Mouse (Mus musculus) stomach, embryonic 14.5 days (tissue): ENCODE results near the gene Tufm. TPM values are rescaled to one million over a fixed set of nuclear protein-coding genes. Genes with fewer than 3 reads are reported as not detected.
"Not testable (repeated sequence)": the region's sequence is repeated elsewhere in the genome, so short reads cannot be mapped to it uniquely, and the experiment has no call there.

Source experiments
- ATAC-seq: fragments of 200-750 bp; cut with Nextera tagmentation; 2 replicates; pipeline ENCODE4 v1.8.0; 2017; ENCODE audit warnings: low read depth, moderate TSS enrichment; ENCODE audit not compliant: insufficient number of reproducible peaks, insufficient read depth, low FRiP score
- H3K27ac ChIP-seq: fragments of 300-500 bp; sonication (generic); 2 replicates; pipeline ENCODE4 v1.5.1; 2014; ENCODE audit warnings: mild to moderate bottlenecking, low read length, moderate library complexity, mixed read lengths
- H3K27me3 ChIP-seq: fragments of 300-500 bp; sonication (generic); 2 replicates; pipeline ENCODE4 v1.6.1; 2014; ENCODE audit warnings: low read length, control low read depth, mixed read lengths; ENCODE audit not compliant: control insufficient read depth, insufficient read depth
- H3K36me3 ChIP-seq: fragments of 300-500 bp; sonication (generic); 2 replicates; pipeline ENCODE4 v1.6.1; 2014; ENCODE audit warnings: mild to moderate bottlenecking, control low read depth, low read length, moderate library complexity, mixed read lengths; ENCODE audit not compliant: control insufficient read depth, insufficient read depth
- H3K4me1 ChIP-seq: fragments of 300-500 bp; sonication (generic); 2 replicates; pipeline ENCODE4 v1.6.1; 2014; ENCODE audit warnings: low read length, control low read depth, mixed read lengths; ENCODE audit not compliant: control insufficient read depth, insufficient read depth
- H3K4me2 ChIP-seq: fragments of 300-500 bp; sonication (generic); replicated peaks from 2 replicates; pipeline ENCODE4 v1.6.1; 2014; ENCODE audit warnings: low read depth, low read length, control low read depth
- H3K4me3 ChIP-seq: fragments of 300-500 bp; sonication (generic); 2 replicates; pipeline ENCODE4 v1.5.1; 2014; ENCODE audit warnings: low read depth, low read length, control low read depth
- H3K9ac ChIP-seq: fragments of 300-500 bp; sonication (generic); replicated peaks from 2 replicates; pipeline ENCODE4 v1.6.1; 2014; ENCODE audit warnings: low read depth, mild to moderate bottlenecking, control low read depth, low read length, moderate library complexity, mixed read lengths
- H3K9me3 ChIP-seq: fragments of 300-500 bp; sonication (generic); 2 replicates; pipeline ENCODE4 v1.6.1; 2016; ENCODE audit warnings: low read depth, low read length, control low read depth; ENCODE audit not compliant: control insufficient read depth
- WGBS: fragments of 180-500 bp; shearing (Covaris S2); extraction: QIAGEN DNeasy Blood & Tissue Kit; methylation state at CpG from one replicate; pipeline ENCODE4 v1.1.7; 2014; 5-methylcytosine and 5-hydroxymethylcytosine counted together
- polyA plus RNA-seq: library from polyadenylated mRNA; unstranded; fragments of >200 nt; fragmentation: Nextera tagmentation; extraction: Ambion mirVana; gene quantifications from 2 replicates; pipeline ENCODE4 v1.2.1, GENCODE M21; 2014

Gene Tufm
- polyA plus RNA-seq, 1 experiment from 2014 or later: 134 TPM

- peak within 1 kb of the TSS; percentile 93 for H3K9ac ChIP-seq
- H3K4me2 ChIP-seq: peak within 1 kb of the TSS; percentile 78
- no peaks in the 10 kb centered on the region for H3K27me3 ChIP-seq
- H3K4me1 ChIP-seq: peaks cover 11% of the 10 kb centered on the region
- peak; percentile 91 for ATAC-seq
- H3K27ac ChIP-seq: peak within 1 kb of the TSS; percentile 84; the same call in 1 of the 2 replicates
- peaks cover 23% of the 10 kb centered on the region for H3K36me3 ChIP-seq
- peak within 1 kb of the TSS; percentile 62 for H3K4me3 ChIP-seq
- under 1% methylated on average over 52 of the region's 53 CpGs for WGBS
- H3K9me3 ChIP-seq: no peaks in the 10 kb centered on the region
These were observed 12.1 kb upstream of the Tufm start, which contains the start of gene Sh2b1 for GRCm38 (mm10) chr7:126474993-126475581. Gene Sh2b1 (minus strand): TSS chr7:126475424.

- Histone ChIP-seq H3K36me3 (no peaks in the 10 kb centered on the region), H3K4me3 (no peak overlapping the region), H3K9ac (no peak overlapping the region), H3K4me1 (no peaks in the 10 kb centered on the region), H3K9me3 (peaks cover 3% of the 10 kb centered on the region; the same call in 1 of the 2 replicates), H3K4me2 (no peak overlapping the region), H3K27me3 (no peaks in the 10 kb centered on the region), H3K27ac (no peak overlapping the region)
- 27% methylated on average over 5 of the region's 5 CpGs for WGBS
- ATAC-seq: no peak
These were observed 5.5 kb upstream of the Tufm start for GRCm38 (mm10) chr7:126481699-126482098.

GRCm38 (mm10) chr7:126482392-126482871 lies 4.7 kb upstream of the Tufm start:
- 1% methylated on average over 23 of the region's 23 CpGs for WGBS

GRCm38 (mm10) chr7:126487617-126488385 lies 640 bp downstream of the Tufm start:
- not testable (repeated sequence) for H3K27me3 ChIP-seq, H3K27ac ChIP-seq, ATAC-seq, H3K4me1 ChIP-seq, H3K9me3 ChIP-seq
- peaks cover 28% of the 10 kb centered on the region for H3K36me3 ChIP-seq
- peak overlapping the region; percentile 95 for H3K4me2 ChIP-seq
- H3K4me3 ChIP-seq: peak overlapping the region; percentile 59
- H3K9ac ChIP-seq: peak overlapping the region; percentile 67
- WGBS: 12% methylated on average over 21 of the region's 25 CpGs

More at GRCm38 (mm10) chr7:126482392-126482871, 4.7 kb upstream of the Tufm start:
- Histone ChIP-seq H3K9ac (peak overlapping the region; percentile 28; the same call in 1 of the 2 replicates), H3K27me3 (no peaks in the 10 kb centered on the region), H3K4me1 (no peaks in the 10 kb centered on the region), H3K4me3 (peak overlapping the region; percentile 23), H3K4me2 (peak overlapping the region; percentile 57), H3K36me3 (no peaks in the 10 kb centered on the region), H3K9me3 (peaks cover 3% of the 10 kb centered on the region; the same call in 1 of the 2 replicates), H3K27ac (peak overlapping the region; percentile 59; the same call in 1 of the 2 replicates)
- ATAC-seq: peak; percentile 92

GRCm38 (mm10) chr7:126491005-126491404 lies 3.8 kb downstream of the Tufm start:
- H3K4me2 ChIP-seq: no peak overlapping the region
- H3K9me3 ChIP-seq: no peaks in the 10 kb centered on the region
- H3K4me3 ChIP-seq: no peak overlapping the region
- no peak for ATAC-seq
- no peak overlapping the region for H3K9ac ChIP-seq
- peaks cover 60% of the 10 kb centered on the region for H3K36me3 ChIP-seq
- WGBS: 84% methylated on average over 1 of the region's 1 CpGs
- 0 out of 2 replicates have a peak, but pooled peaks cover 8% of the 10 kb centered on the region for H3K4me1 ChIP-seq
- H3K27me3 ChIP-seq: no peaks in the 10 kb centered on the region
- no peak overlapping the region for H3K27ac ChIP-seq

- H3K4me3 ChIP-seq: no peak overlapping the region
- H3K9ac ChIP-seq: no peak overlapping the region
- peaks cover 69% of the 10 kb centered on the region for H3K36me3 ChIP-seq
- no peak overlapping the region for H3K27ac ChIP-seq
- 50% methylated on average over 11 of the region's 11 CpGs for WGBS
- H3K4me1 ChIP-seq: 0 out of 2 replicates have a peak, but pooled peaks cover 8% of the 10 kb centered on the region
- no peak for ATAC-seq
- no peaks in the 10 kb centered on the region for H3K27me3 ChIP-seq
- no peaks in the 10 kb centered on the region for H3K9me3 ChIP-seq
- H3K4me2 ChIP-seq: no peak overlapping the region
These were observed 4.8 kb downstream of the Tufm start for GRCm38 (mm10) chr7:126491973-126492372.

- H3K4me1 ChIP-seq: no peaks in the 10 kb centered on the region
- no peaks in the 10 kb centered on the region for H3K27me3 ChIP-seq
- H3K9ac ChIP-seq: no peak overlapping the region
- H3K9me3 ChIP-seq: no peaks in the 10 kb centered on the region
- H3K36me3 ChIP-seq: peaks cover 91% of the 10 kb centered on the region
- H3K4me3 ChIP-seq: no peak overlapping the region
- 89% methylated on average over 6 of the region's 6 CpGs for WGBS
- no peak overlapping the region for H3K27ac ChIP-seq
- no peak for ATAC-seq
- no peak overlapping the region for H3K4me2 ChIP-seq
These were observed 7.0 kb downstream of the Tufm start for GRCm38 (mm10) chr7:126494120-126494519.

- WGBS: 88% methylated on average over 5 of the region's 5 CpGs
- H3K4me1 ChIP-seq: 0 out of 2 replicates have a peak, but pooled peaks cover 5% of the 10 kb centered on the region
These were observed 9.3 kb downstream of the Tufm start for GRCm38 (mm10) chr7:126496475-126496874.

More at GRCm38 (mm10) chr7:126496475-126496874, 9.3 kb downstream of the Tufm start:
- Histone ChIP-seq H3K27ac (no peak overlapping the region), H3K9ac (no peak overlapping the region), H3K9me3 (no peaks in the 10 kb centered on the region), H3K27me3 (no peaks in the 10 kb centered on the region), H3K4me2 (no peak overlapping the region), H3K36me3 (peaks cover 97% of the 10 kb centered on the region), H3K4me3 (no peak overlapping the region)
- ATAC-seq: no peak
